Mouse (Mus musculus): ENCODE measurements around the gene Smox. TPM values are rescaled to one million over a fixed set of nuclear protein-coding genes. Genes with fewer than 3 reads are reported as not detected.
A peak's percentile ranks its signal among the peaks of the same experiment; 100 is the strongest.
"Not testable (repeated sequence)": the region's sequence is repeated elsewhere in the genome, so short reads cannot be mapped to it uniquely, and the experiment has no call there.

Gene Smox
- 6.7 and 15.1 TPM in 2 replicates for total RNA-seq (2014; fragmentation: Nextera tagmentation)
- total RNA-seq (2017) = 5.6 and 9.9 TPM in 2 replicates

GRCm38 (mm10) chr2:131491196-131491595 lies at the start of gene Smox:
Gene Smox, plus strand, starts transcription at chr2:131491496.
- no peak for ATAC-seq (replicated peaks; ENCODE audit: poor library complexity, severe bottlenecking)

- peak; percentile 40; the same call in 1 of the 2 replicates for ATAC-seq (replicated peaks; ENCODE audit: poor library complexity, severe bottlenecking)
Measured at GRCm38 (mm10) chr2:131443084-131443890, 48.0 kb upstream of the Smox start.

DNA sequence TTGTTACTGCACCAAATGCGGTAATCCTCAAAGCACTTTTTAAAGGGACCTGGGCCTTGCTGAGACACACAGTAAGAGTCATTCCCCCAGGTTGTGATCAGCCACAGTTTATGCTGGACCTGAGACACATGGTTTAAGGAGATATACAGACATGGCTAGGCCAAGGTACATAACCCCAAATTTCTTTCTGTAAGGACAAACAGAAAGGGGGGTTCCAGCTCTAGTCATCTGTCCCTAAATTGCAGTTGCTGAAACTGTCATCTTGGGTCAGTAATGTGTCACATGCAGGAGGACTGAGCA lies 47.5 kb upstream of the Smox start:
- ATAC-seq (replicated peaks; ENCODE audit: poor library complexity, severe bottlenecking) = no peak

DNA sequence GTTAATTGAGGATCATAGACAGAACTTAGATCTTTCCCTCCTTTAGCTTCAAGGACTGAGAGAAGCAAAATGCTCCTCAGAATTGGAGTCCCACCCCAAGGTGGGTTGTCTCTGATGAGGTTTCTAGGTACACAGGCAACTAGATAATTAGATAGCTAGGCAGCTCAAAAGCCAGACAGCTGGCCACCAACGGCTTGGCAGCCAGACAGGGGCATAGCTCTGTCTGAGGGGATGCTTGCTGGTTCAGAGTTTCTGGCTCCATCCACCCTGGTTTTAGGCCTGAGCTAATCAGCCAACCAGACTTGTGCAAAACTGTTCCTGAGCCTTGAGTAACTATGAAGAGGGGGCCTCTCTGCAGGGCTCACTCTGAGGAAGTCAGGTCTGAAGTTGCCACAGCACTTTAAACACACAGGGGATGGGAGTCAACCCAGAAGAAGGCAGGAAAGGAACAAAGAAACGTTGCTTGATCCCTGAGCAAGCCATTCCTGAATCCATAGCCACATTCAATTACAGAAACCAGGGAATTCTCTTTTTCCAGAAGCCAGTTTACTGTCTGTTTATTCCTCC lies 44.8 kb upstream of the Smox start:
- peak; percentile 51 for ATAC-seq (replicated peaks; ENCODE audit: poor library complexity, severe bottlenecking)

DNA sequence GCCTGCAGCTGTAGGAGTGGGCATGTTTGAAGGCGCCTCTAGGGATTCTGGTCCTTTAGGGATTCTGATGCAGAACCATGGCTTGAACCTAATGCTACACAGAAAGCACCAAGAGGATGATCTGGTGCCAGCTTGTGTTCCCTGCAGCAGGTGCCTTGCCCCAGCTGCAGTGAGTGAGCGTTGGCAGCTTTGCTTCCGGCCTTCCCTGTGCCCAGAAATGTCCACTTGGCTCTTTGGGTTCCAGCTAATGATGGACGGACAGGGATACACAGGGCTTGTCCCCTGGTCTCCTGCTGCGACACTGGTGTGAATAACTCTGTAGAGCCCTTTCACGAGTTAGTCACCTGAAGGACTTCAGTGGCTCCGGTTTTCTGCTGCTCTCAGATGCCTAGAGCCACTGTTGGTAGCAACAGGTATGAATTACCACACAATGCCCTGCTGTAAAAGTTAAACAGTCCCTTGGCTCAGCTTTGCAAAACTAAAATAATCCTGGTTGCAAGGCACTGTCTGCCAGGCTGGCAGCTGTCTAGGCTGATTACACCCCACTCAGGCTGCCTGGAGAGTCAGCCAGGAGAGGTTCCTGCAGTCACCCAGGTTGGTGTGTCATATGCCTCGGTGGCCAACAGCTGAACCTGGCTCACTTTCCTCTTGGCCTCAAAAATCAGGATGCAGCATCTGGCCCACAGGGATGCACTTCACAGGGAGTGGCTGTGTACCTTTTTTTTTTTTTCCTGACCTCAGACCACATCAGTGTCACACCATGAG lies 43.5 kb upstream of the Smox start:
- no peak for ATAC-seq (replicated peaks; ENCODE audit: poor library complexity, severe bottlenecking)

DNA sequence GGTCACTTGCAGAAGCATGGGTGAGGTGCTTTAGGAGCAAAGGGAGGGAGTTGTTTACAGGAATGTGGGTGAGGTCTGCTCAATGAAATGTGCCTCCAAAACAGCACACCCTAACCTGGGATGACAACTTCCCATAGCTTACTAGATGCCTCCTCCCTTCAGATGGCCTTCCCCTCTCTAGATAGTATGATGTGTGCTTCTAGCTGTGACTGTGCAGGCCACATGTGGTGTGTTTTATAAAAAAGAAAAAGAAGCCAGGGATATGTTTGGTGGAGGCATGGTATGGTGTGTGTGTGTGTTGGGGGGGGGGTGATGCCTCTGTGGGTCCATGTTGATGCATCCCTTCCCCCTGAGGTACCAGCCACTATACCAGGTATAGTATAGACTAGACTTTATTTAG lies 42.9 kb upstream of the Smox start:
- no peak for ATAC-seq (replicated peaks; ENCODE audit: poor library complexity, severe bottlenecking)

DNA sequence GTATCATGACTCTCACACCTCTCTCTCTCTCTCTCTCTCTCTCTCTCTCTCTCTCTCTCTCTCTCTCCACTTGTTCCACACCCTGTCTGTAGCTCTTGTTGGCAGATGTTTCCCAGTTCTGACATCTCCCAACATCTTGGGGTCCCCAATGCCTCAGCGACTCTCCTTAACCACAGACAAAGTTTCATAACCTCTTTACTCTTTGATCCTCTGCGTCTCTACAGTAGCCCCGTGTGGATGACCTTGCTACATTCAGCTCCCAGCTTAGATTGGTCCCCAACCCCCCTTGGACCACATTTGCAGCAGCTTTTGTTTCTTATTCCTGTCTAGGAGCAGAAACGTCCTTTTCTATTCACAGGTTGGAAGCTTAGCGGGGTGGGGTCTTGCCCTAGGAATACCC lies 41.6 kb upstream of the Smox start:
- peak; percentile 92 for ATAC-seq (replicated peaks; ENCODE audit: poor library complexity, severe bottlenecking)

GRCm38 (mm10) chr2:131450491-131450890 lies 40.8 kb upstream of the Smox start:
- ATAC-seq (replicated peaks; ENCODE audit: poor library complexity, severe bottlenecking) = no peak

GRCm38 (mm10) chr2:131457728-131458127 lies 33.6 kb upstream of the Smox start:
- no peak for ATAC-seq (replicated peaks; ENCODE audit: poor library complexity, severe bottlenecking)

DNA sequence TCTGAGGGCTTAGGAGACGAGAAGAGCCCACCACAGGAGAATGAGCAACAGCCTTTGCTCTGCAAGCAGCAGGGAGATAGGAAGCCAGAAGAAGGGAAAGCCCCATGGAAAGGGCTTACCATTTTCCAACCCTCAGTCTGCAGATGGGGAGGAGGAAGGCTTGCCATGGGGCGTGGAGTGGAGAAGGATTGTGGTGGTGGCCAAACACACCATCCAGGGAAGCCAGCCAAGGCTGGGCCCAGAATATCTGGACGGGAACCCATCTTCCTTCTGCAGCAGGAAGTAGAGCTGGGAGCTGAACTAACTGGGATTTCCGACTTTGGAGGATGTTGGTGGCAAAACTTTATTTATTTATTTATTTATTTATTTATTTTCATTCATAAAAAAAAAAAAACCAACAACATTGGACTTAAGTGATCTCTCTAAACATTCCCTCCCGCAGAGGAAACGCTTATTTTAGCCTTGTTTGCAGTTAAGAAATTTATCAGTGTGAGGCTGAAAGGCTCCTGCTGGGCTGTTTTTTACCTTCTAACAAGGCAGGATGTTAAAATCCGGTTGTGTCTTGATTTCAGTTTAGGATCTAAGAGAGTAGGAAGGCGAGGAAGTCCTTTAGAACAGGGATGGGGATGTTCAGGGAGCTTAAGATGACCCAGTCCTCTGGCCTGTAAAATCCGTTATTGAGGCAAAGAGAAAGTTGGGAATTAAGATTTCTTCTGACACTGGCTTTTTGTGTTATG lies 30.2 kb upstream of the Smox start:
- ATAC-seq (replicated peaks; ENCODE audit: poor library complexity, severe bottlenecking) = no peak

DNA sequence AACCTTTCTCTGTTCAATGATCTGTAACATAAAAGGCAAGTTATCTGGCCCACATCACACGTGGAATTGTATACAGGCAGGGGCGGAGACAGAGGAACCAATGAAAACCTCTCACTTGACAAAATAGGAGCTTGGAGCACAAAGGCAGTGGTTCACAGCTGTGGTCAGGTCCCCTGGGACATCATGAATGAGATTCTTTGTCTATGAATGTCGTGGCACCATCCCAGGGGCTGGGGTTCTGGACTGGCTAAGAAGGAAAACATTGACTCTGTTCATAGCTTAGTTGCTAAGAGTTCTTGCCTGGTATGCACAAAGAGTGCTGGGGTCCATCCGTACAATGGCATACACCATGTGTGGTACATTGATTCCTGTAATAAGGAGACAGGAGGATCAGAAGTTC lies 28.3 kb upstream of the Smox start:
- no peak for ATAC-seq (replicated peaks; ENCODE audit: poor library complexity, severe bottlenecking)

- ATAC-seq (replicated peaks; ENCODE audit: poor library complexity, severe bottlenecking) = no peak
Measured at GRCm38 (mm10) chr2:131464147-131464546, 27.1 kb upstream of the Smox start.

DNA sequence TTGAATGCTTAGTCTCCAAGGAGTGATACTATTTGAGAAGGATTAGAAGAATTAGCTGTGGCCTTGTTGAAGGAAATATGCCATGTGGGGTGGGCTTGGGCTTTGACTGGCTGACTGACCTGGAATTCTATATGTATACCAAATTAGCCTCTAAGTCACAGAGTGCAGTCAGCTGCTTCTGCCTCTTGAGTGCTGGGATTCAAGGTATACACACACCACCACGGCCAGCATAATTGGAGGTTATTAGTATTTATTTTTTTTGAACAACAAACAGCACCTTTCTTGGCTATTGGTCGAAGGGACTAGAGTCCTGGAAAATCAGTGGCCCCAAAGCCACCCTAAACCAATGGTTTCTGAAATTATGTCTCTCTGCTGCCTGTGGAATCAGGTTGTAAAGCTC lies 24.6 kb upstream of the Smox start:
- no peak for ATAC-seq (replicated peaks; ENCODE audit: poor library complexity, severe bottlenecking)

GRCm38 (mm10) chr2:131469916-131470315 lies 21.4 kb upstream of the Smox start:
- ATAC-seq (replicated peaks; ENCODE audit: poor library complexity, severe bottlenecking) = no peak

DNA sequence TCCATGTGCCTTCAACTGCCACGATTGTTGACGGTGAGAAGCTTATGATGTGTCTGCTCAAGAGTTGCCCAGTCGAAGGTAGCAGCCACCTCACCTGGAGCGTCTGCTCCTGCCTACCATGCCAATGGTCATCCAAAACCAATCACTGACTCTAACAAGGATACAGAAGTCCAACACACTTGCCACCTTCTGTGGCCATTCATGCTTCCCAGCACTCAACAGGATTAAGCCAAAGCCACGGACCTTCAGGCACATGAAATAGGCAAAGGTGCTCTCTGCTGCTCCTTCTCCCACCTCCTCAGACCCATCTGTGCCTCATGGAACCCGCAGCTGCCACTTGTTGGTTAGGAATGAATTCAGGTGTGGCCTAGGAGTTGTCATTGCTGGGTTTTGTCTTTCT lies 17.5 kb upstream of the Smox start:
- ATAC-seq (replicated peaks; ENCODE audit: poor library complexity, severe bottlenecking) = no peak

DNA sequence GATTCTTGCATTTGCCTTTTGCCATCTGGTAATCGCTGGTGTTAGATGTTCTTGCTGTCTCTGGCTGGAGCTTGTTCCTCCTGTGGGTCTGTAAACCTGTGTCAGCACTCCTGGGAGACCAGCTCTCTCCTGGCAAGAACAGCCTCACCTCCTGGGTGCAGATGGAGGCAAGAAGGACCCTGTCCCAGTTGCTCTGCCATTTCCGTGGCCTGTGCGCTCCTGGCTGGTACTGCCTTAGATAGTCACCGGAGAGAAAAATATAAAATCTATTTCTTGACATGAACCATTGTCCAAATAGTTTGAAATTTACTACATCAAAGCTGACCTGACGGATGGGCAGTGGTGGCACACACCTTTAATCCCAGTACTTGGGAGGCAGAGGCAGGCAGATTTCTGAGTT lies 14.2 kb upstream of the Smox start:
- ATAC-seq (replicated peaks; ENCODE audit: poor library complexity, severe bottlenecking) = not testable (repeated sequence)

DNA sequence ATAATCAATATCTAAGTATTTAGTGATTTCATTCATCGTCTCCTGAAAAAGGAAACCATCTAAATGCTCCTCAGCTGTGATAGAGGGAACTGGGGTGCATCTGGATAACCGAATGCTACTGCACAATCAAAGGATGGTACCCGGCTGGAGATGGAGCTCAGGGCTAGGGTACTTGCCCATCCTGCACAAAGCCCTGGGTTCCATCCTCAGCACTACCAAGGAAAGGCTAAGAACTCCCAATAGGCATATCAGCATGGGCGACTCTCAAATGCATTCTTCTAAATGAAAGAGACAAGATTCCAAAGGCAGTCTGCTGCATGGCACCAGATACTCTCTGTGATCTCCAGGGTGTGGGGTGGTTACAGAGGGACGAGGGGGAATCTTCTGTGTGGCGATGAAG lies 13.4 kb upstream of the Smox start:
- ATAC-seq (replicated peaks; ENCODE audit: poor library complexity, severe bottlenecking) = 0 out of 2 replicates have a peak, but pooled peaks have one; percentile 3

DNA sequence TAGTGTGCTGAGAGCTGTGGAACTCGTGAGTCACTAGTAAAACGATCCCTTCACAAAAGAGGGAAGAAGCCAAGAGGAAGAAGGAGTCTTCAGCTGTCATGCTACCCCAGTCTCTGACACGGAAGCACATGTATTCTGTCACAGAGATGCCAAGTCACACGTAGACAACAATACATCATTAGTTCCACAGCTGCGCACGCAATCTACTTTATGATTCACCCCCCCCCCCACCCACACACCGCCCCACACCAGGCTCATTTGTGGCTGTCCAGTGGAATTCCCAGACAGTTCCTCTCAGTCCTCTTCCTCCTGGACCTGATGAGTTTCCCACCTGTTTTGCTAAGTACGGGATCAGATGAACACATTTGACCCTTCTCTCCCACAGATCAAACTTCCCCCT lies 12.9 kb upstream of the Smox start:
- ATAC-seq (replicated peaks; ENCODE audit: poor library complexity, severe bottlenecking) = peak; percentile 20; the same call in 1 of the 2 replicates

DNA sequence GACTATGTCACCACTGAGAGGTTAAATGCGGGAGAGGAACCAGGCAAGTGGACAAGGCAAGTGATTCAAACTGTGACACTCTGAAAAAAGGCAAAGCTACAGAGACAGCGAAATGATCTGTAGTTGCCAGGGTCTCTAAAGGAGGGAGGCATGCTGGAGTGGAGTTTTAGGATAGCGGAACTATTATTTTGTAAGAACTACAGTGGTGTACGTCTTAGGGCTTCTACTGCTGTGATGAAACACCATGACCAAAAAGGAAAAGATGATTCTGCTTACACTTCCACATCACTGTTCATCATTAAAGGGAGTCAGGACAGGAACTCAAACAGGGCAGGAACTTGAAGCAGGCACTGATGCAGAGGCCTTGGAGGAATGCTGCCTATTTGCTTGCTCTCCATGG lies 12.4 kb upstream of the Smox start:
- ATAC-seq (replicated peaks; ENCODE audit: poor library complexity, severe bottlenecking) = peak; percentile 68

DNA sequence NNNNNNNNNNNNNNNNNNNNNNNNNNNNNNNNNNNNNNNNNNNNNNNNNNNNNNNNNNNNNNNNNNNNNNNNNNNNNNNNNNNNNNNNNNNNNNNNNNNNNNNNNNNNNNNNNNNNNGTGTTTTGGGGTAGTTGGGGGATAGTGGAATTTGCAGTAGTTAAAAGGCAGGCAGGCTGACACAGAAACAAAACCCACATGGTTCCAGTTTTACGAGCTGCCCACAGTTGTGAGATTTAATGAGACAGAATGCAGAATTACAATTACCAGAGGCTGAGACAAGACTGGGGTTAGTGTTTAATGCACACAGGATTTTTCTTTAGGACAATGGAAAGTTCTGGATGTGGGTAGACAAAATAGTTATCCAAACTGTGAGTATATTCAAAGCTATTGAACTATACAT lies 9.6 kb upstream of the Smox start:
- no peak for ATAC-seq (replicated peaks; ENCODE audit: poor library complexity, severe bottlenecking)

GRCm38 (mm10) chr2:131482478-131482877 lies 8.8 kb upstream of the Smox start:
- no peak for ATAC-seq (replicated peaks; ENCODE audit: poor library complexity, severe bottlenecking)
